Mouse (Mus musculus): ENCODE measurements around the gene Aacs. TPM values are rescaled to one million over a fixed set of nuclear protein-coding genes. Genes with fewer than 3 reads are reported as not detected.
"Not testable (repeated sequence)": the region's sequence is repeated elsewhere in the genome, so short reads cannot be mapped to it uniquely, and the experiment has no call there.

Gene Aacs
- polyA plus RNA-seq, 1 experiment, result 58.6 TPM

GRCm38 (mm10) chr5:125488116-125488455 is 12.5 kb downstream of the Aacs start:
- WGBS, result 33% methylated on average over 4 of the region's 4 CpGs
- DNase-seq (ENCODE audit: low read depth, low spot score), result no peak

GRCm38 (mm10) chr5:125488953-125489352 is 13.3 kb downstream of the Aacs start:
- WGBS, result 86% methylated on average over 5 of the region's 5 CpGs

GRCm38 (mm10) chr5:125491107-125491506 is 15.5 kb downstream of the Aacs start:
- DNase-seq (ENCODE audit: low read depth, low spot score), result no peak
- 90% methylated on average over 10 of the region's 10 CpGs for WGBS

More at GRCm38 (mm10) chr5:125488953-125489352, 13.3 kb downstream of the Aacs start:
- not testable (repeated sequence) for DNase-seq (ENCODE audit: low read depth, low spot score)

GRCm38 (mm10) chr5:125492379-125493092 is 16.9 kb downstream of the Aacs start:
- no peak for DNase-seq (ENCODE audit: low read depth, low spot score)
- WGBS, result 75% methylated on average over 17 of the region's 17 CpGs

- DNase-seq (ENCODE audit: low read depth, low spot score), result no peak
- WGBS, result 88% methylated on average over 5 of the region's 5 CpGs
Observed at GRCm38 (mm10) chr5:125493093-125493423, 17.4 kb downstream of the Aacs start.

- WGBS, result 60% methylated on average over 10 of the region's 10 CpGs
- DNase-seq (ENCODE audit: low read depth, low spot score), result no peak
Observed at GRCm38 (mm10) chr5:125495655-125496054, 20.0 kb downstream of the Aacs start.

- 76% methylated on average over 12 of the region's 12 CpGs for WGBS
- DNase-seq (ENCODE audit: low read depth, low spot score), result no peak
Observed at GRCm38 (mm10) chr5:125497821-125498600, 22.4 kb downstream of the Aacs start.

- DNase-seq (ENCODE audit: low read depth, low spot score), result no peak
- 84% methylated on average over 6 of the region's 6 CpGs for WGBS
Observed at GRCm38 (mm10) chr5:125501505-125501904, 25.9 kb downstream of the Aacs start.

- no peak for DNase-seq (ENCODE audit: low read depth, low spot score)
- WGBS, result 74% methylated on average over 3 of the region's 3 CpGs
Observed at GRCm38 (mm10) chr5:125502186-125502585, 26.6 kb downstream of the Aacs start.

- WGBS, result 87% methylated on average over 6 of the region's 6 CpGs
- no peak for DNase-seq (ENCODE audit: low read depth, low spot score)
Observed at GRCm38 (mm10) chr5:125503628-125504027, 28.0 kb downstream of the Aacs start.

GRCm38 (mm10) chr5:125504692-125505091 is 29.1 kb downstream of the Aacs start:
- 80% methylated on average over 11 of the region's 11 CpGs for WGBS
- DNase-seq (ENCODE audit: low read depth, low spot score), result no peak

- DNase-seq (ENCODE audit: low read depth, low spot score), result no peak
- WGBS, result 90% methylated on average over 15 of the region's 15 CpGs
Observed at GRCm38 (mm10) chr5:125505968-125506367, 30.4 kb downstream of the Aacs start.

GRCm38 (mm10) chr5:125507582-125507981 is 32.0 kb downstream of the Aacs start:
- WGBS, result 93% methylated on average over 9 of the region's 9 CpGs
- no peak for DNase-seq (ENCODE audit: low read depth, low spot score)

- no peak for DNase-seq (ENCODE audit: low read depth, low spot score)
Observed at GRCm38 (mm10) chr5:125508006-125508405, 32.4 kb downstream of the Aacs start.

GRCm38 (mm10) chr5:125509541-125509940 is 33.9 kb downstream of the Aacs start:
- 54% methylated on average over 5 of the region's 5 CpGs for WGBS
- DNase-seq (ENCODE audit: low read depth, low spot score), result no peak

More at GRCm38 (mm10) chr5:125508006-125508405, 32.4 kb downstream of the Aacs start:
- WGBS, result 94% methylated on average over 10 of the region's 10 CpGs

GRCm38 (mm10) chr5:125515006-125515405 is 39.4 kb downstream of the Aacs start:
- no peak for DNase-seq (ENCODE audit: low read depth, low spot score)
- 88% methylated on average over 12 of the region's 12 CpGs for WGBS

- DNase-seq (ENCODE audit: low read depth, low spot score), result no peak
Observed at GRCm38 (mm10) chr5:125518640-125519039, 43.0 kb downstream of the Aacs start.

GRCm38 (mm10) chr5:125520930-125521590 is 45.4 kb downstream of the Aacs start:
- WGBS, result 27% methylated on average over 15 of the region's 15 CpGs

More at GRCm38 (mm10) chr5:125518640-125519039, 43.0 kb downstream of the Aacs start:
- WGBS, result 80% methylated on average over 5 of the region's 5 CpGs

GRCm38 (mm10) chr5:125523361-125523760 is 47.7 kb downstream of the Aacs start:
- WGBS, result 73% methylated on average over 2 of the region's 2 CpGs
- DNase-seq (ENCODE audit: low read depth, low spot score), result no peak

More at GRCm38 (mm10) chr5:125520930-125521590, 45.4 kb downstream of the Aacs start:
- no peak for DNase-seq (ENCODE audit: low read depth, low spot score)

GRCm38 (mm10) chr5:125525516-125525915 is 49.9 kb downstream of the Aacs start:
- DNase-seq (ENCODE audit: low read depth, low spot score), result no peak
- WGBS, result 58% methylated on average over 5 of the region's 5 CpGs

Measured in large intestine, adult 2 months (tissue).